Mouse (Mus musculus) embryonic facial prominence, embryonic 11.5 days (tissue): Measurements from ENCODE around the gene Mgat2. TPM values are rescaled to one million over a fixed set of nuclear protein-coding genes. Genes with fewer than 3 reads are reported as not detected.

ENCODE experiments used
- ATAC-seq: fragments of 200-750 bp; cut with Nextera tagmentation; replicated peaks from 2 replicates; pipeline ENCODE4 v1.8.0; 2017; ENCODE audit warnings: low read depth; ENCODE audit not compliant: insufficient number of reproducible peaks, low FRiP score, low TSS enrichment
- DNase-seq: peaks from one replicate; pipeline ENCODE4 v3.0.0-alpha.2; 2015; ENCODE audit warnings: low spot score
- H3K27ac ChIP-seq: fragments of 300-500 bp; sonication (generic); replicated peaks from 2 replicates; pipeline ENCODE4 v1.5.1; 2014; ENCODE audit warnings: mild to moderate bottlenecking, low read depth, low read length, control low read depth
- H3K27me3 ChIP-seq: fragments of 300-500 bp; sonication (generic); 2 replicates; pipeline ENCODE4 v1.6.1; 2014; ENCODE audit warnings: mild to moderate bottlenecking, low read length, moderate library complexity, mixed read lengths; ENCODE audit not compliant: control insufficient read depth, insufficient read depth
- H3K36me3 ChIP-seq: fragments of 300-500 bp; sonication (generic); replicated peaks from 2 replicates; pipeline ENCODE4 v1.6.1; 2014; ENCODE audit warnings: low read depth, mild to moderate bottlenecking, low read length, moderate library complexity, mixed read lengths; ENCODE audit not compliant: control insufficient read depth, insufficient read depth
- H3K4me1 ChIP-seq: fragments of 300-500 bp; sonication (generic); 2 replicates; pipeline ENCODE4 v1.6.1; 2014; ENCODE audit warnings: low read length, mixed read lengths; ENCODE audit not compliant: control insufficient read depth, insufficient read depth
- H3K4me2 ChIP-seq: fragments of 300-500 bp; sonication (generic); 2 replicates; pipeline ENCODE4 v1.6.1; 2014; ENCODE audit warnings: low read depth, mild to moderate bottlenecking, control low read depth, low read length, moderate library complexity
- H3K4me3 ChIP-seq: fragments of 300-500 bp; sonication (generic); 2 replicates; pipeline ENCODE4 v1.5.1; 2014; ENCODE audit warnings: low read depth, low read length, control low read depth
- H3K9ac ChIP-seq: fragments of 300-500 bp; sonication (generic); replicated peaks from 2 replicates; pipeline ENCODE4 v1.6.1; 2014; ENCODE audit warnings: mild to moderate bottlenecking, control low read depth, low read length
- H3K9me3 ChIP-seq: fragments of 300-500 bp; sonication (generic); replicated peaks from 2 replicates; pipeline ENCODE4 v1.6.1; 2016; ENCODE audit warnings: mild to moderate bottlenecking, low read length, inconsistent platforms, mixed read lengths; ENCODE audit not compliant: control insufficient read depth
- WGBS: fragments of 180-500 bp; shearing (Covaris S2); extraction: QIAGEN DNeasy Blood & Tissue Kit; methylation state at CpG from one replicate; pipeline ENCODE4 v1.1.7; 2014; 5-methylcytosine and 5-hydroxymethylcytosine counted together
- microRNA-seq: library from miRNA; unstranded; fragments of <30 nt; microRNA quantifications from one replicate; pipeline ENCODE4, GENCODE M21; 2016; ENCODE audit warnings: borderline number of aligned reads
- polyA plus RNA-seq: library from polyadenylated mRNA; unstranded; fragments of >200 nt; fragmentation: Nextera tagmentation; extraction: Ambion mirVana; gene quantifications from 2 replicates; pipeline ENCODE4 v1.2.1, GENCODE M21; 2014

The Mgat2 gene
- polyA plus RNA-seq, 1 experiment from 2014 or later: 39.5 TPM

DNA sequence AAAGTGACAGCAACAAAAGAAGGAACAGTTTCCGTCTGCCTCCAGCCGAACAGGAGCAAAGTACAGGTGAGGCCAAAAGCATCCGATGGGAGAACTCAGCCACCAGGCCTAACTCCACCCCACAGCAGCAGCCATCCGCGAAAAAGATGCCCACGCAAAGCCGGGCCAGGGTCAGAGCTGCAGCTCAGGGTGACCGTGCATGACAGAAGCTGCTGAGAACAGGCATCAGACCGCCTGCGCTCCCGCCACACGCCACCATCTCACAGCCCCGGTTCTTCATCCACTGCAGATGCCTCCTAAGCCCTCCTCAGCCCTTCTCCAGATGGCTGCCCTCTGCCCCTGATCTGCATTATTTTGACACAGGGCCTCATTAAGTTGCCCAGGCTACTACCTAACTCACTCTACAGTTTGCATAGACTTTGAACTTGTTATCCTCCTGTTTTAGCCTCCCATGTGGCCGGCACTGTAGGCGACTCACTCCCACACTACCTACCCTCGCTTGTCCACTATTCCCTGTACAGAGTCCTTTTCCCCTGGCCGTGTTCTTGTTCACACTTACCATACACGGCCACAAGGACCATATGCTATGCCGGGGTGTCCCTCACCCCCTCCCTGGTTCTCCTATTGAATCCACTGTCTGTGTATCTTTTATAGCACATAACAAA, 36.8 kb downstream of the Mgat2 start:
- DNase-seq (no peak), ATAC-seq (no peak)
- H3K27me3 ChIP-seq: no peaks in the 10 kb centered on the region
- H3K4me2 ChIP-seq: no peak overlapping the region
- H3K4me3 ChIP-seq: no peak overlapping the region
- WGBS: 92% methylated on average over 19 of the region's 19 CpGs
- H3K27ac ChIP-seq: no peak overlapping the region
- no peaks in the 10 kb centered on the region; the same call in 1 of the 2 replicates for H3K36me3 ChIP-seq
- no peaks in the 10 kb centered on the region for H3K4me1 ChIP-seq
- H3K9ac ChIP-seq: no peak overlapping the region
- H3K9me3 ChIP-seq: no peaks in the 10 kb centered on the region

DNA sequence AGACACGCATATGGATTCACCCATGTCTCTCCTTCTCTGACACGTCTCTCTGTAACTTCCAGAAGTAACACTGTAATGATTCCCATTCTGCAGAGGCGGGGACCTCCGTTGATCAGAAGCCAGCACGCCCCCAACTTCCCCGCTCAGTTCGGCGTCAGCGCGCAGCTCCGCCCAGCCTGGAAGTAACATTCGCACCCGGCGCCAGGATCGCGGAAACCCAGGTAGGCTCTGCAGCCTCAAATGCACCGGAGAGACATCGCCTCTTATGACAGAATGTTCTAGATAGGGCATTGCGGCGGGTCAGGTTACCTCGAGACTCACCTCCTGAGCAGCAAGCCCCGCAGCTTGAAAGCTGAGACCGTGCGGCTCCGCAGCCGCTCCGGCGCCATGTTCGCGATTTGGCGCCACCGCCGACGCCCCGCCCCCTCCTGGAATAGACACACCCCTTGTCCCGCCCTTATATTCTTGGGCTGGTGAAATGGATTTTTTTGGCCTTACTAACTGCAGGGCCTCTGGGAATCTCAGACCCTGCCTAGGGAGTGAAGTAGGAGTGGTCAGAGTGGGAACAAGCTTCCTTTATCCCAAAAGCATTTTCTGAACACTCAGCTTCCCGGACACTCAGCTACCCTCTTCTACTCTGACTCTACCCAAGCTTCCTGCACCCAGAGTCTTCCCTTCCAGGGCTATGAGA, 44.0 kb downstream of the Mgat2 start, which contains the start of gene Pole2:
Pole2 (minus strand) TSS at position 420 of the 691 bp plus-strand sequence.
- Histone ChIP-seq H3K27ac (peak within 1 kb of the TSS; percentile 57), H3K9ac (peak within 1 kb of the TSS; percentile 72), H3K4me3 (peak within 1 kb of the TSS; percentile 53), H3K4me2 (peak within 1 kb of the TSS; percentile 44), H3K36me3 (no peaks in the 10 kb centered on the region), H3K9me3 (no peaks in the 10 kb centered on the region), H3K27me3 (no peaks in the 10 kb centered on the region), H3K4me1 (no peaks in the 10 kb centered on the region)
- DNase-seq (peak; percentile 90), ATAC-seq (peak; percentile 91)
- WGBS: under 1% methylated on average over 37 of the region's 37 CpGs

DNA sequence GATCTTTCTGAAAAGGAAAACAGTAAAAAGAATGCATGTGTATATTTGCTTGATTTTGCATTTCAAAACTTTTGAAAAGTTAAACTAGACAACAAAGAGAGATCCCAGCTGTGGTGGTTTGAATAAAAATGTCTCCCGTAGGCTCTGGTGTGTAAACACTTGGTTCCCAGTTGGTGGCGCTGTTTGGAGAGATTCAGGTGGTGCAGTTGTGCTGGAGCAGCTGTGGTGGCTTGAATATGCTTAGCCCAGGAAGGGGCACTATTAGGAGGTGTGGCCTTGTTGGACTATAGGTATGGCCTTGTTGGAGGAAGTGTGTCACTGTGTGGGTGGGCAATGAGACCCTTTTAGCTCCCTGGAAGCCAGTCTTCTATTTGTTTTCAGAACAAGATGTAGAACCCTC, 45.3 kb downstream of the Mgat2 start:
- Histone ChIP-seq H3K36me3 (no peaks in the 10 kb centered on the region), H3K27ac (no peak overlapping the region), H3K4me2 (no peak overlapping the region), H3K9me3 (no peaks in the 10 kb centered on the region), H3K9ac (no peak overlapping the region), H3K4me3 (no peak overlapping the region), H3K27me3 (no peaks in the 10 kb centered on the region), H3K4me1 (no peaks in the 10 kb centered on the region)
- 65% methylated on average over 2 of the region's 2 CpGs for WGBS
- no peak for ATAC-seq
- DNase-seq: no peak

DNA sequence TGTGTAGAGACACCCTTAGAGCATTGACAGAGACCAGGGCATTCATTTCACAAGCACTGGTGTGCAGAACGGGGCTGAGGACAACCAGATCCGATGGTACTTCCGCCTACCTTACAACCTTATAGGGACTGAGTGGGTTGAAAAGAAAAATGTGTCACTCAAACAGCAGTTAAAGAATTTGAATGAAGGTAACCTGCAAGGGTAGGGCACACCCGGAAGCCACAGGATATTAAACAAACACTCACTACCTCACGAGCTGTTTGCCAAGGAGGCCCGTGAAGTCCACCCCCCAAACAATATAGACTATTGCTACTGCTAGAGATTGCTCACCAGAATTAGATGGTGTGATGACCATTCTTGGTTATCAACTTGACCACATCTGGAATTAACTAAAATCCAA, 51.8 kb downstream of the Mgat2 start:
- no peaks in the 10 kb centered on the region for H3K36me3 ChIP-seq
- no peak overlapping the region for H3K4me3 ChIP-seq
- no peak overlapping the region for H3K4me2 ChIP-seq
- ATAC-seq: no peak
- H3K27me3 ChIP-seq: no peaks in the 10 kb centered on the region
- 88% methylated on average over 6 of the region's 6 CpGs for WGBS
- H3K9me3 ChIP-seq: no peaks in the 10 kb centered on the region
- no peak overlapping the region for H3K27ac ChIP-seq
- no peak for DNase-seq
- no peak overlapping the region for H3K9ac ChIP-seq
- H3K4me1 ChIP-seq: no peaks in the 10 kb centered on the region

Small RNAs within 50 kb of the gene (microRNA-seq; reads per million reads assigned to microRNA genes)
- not detected for gene Gm47287
- 2.4 reads per million for gene Gm47295

Other genes with a start within 250 kb of the Mgat2 start
- gene Rps29, start 25.0 kb upstream of the Mgat2 start, polyA plus RNA-seq: 1,323 and 1,416 TPM in 2 replicates
- gene Lrr1, start 15.3 kb upstream of the Mgat2 start, polyA plus RNA-seq: 26.4 and 33.6 TPM in 2 replicates
- 503 and 536 TPM in 2 replicates for gene Rpl36al, start 74 bp upstream of the Mgat2 start, polyA plus RNA-seq
- 42.9 and 43.7 TPM in 2 replicates for gene Gm49383, start 12.9 kb downstream of the Mgat2 start, polyA plus RNA-seq
- 11.5 and 13.1 TPM in 2 replicates for gene Dnaaf2, start 14.3 kb downstream of the Mgat2 start, polyA plus RNA-seq
- 42.7 and 46.3 TPM in 2 replicates for gene Gm49384, start 20.1 kb downstream of the Mgat2 start, polyA plus RNA-seq
- gene Pole2, start 44.0 kb downstream of the Mgat2 start, polyA plus RNA-seq: 30.6 and 36.5 TPM in 2 replicates
- 3.4 and 4.6 TPM in 2 replicates for gene Klhdc1, start 57.0 kb downstream of the Mgat2 start, polyA plus RNA-seq
- gene Klhdc2, start 112.5 kb downstream of the Mgat2 start, polyA plus RNA-seq: 235 and 241 TPM in 2 replicates
- gene Nemf, start 173.0 kb downstream of the Mgat2 start, polyA plus RNA-seq: 77.4 and 89.8 TPM in 2 replicates
- 53.7 and 56.4 TPM in 2 replicates for gene Arf6, start 188.0 kb downstream of the Mgat2 start, polyA plus RNA-seq
- 1.0 and 1.9 TPM in 2 replicates for gene Gm9887, start 188.3 kb downstream of the Mgat2 start, polyA plus RNA-seq